Mouse (Mus musculus) bone marrow, adult 2 months (tissue): ENCODE measurements at regions not wholly inside any gene's neighbourhood (a gene's known extent, or its start where the extent isn't known, plus 50 kb on each side); places are given as distances from the start of the nearest gene placed in this dataset.

Experiments used
- H3K27ac ChIP-seq: fragments of 200-500 bp; 2 replicates; pipeline ENCODE4 v1.5.1; 2012; ENCODE audit warnings: low read depth, mild to moderate bottlenecking, control low read depth, inconsistent platforms, low read length; ENCODE audit not compliant: control insufficient read depth, poor library complexity, insufficient read depth
- H3K4me1 ChIP-seq: fragments of 200-500 bp; 2 replicates; pipeline ENCODE4 v1.6.1; 2011; ENCODE audit warnings: low read length; ENCODE audit not compliant: control insufficient read depth, insufficient read depth
- H3K4me3 ChIP-seq: fragments of 200-500 bp; replicated peaks from 2 replicates; pipeline ENCODE3; 2011; ENCODE audit warnings: mild to moderate bottlenecking, low read depth, low read length, control low read depth; ENCODE audit not compliant: control insufficient read depth
- CTCF ChIP-seq: fragments of 200-500 bp; IDR thresholded peaks from 2 replicates; pipeline ENCODE4 v1.5.1; 2011; ENCODE audit warnings: low read length, control low read depth; ENCODE audit not compliant: control insufficient read depth, insufficient read depth
- POLR2A ChIP-seq: fragments of 200-500 bp; IDR thresholded peaks from 2 replicates; pipeline ENCODE4 v1.6.1; 2011; ENCODE audit warnings: low read depth, mild to moderate bottlenecking, control low read depth, low read length, borderline replicate concordance; ENCODE audit not compliant: control insufficient read depth
- WGBS: fragments of 180-500 bp; shearing (Covaris S2); methylation state at CpG from one replicate; pipeline ENCODE4 v1.1.7; 2018; 5-methylcytosine and 5-hydroxymethylcytosine counted together

GRCm38 (mm10) chr13:47532935-47533334 lies 410.5 kb downstream of the Rnf144b start:
- TF ChIP-seq CTCF (no peak), POLR2A (no peak)
- 88% methylated on average over 1 of the region's 1 CpGs for WGBS
- H3K27ac ChIP-seq, result no peak overlapping the region
- H3K4me3 ChIP-seq, result no peak overlapping the region
- H3K4me1 ChIP-seq, result no peaks in the 10 kb centered on the region

- no peaks in the 10 kb centered on the region for H3K4me1 ChIP-seq
- TF ChIP-seq POLR2A (no peak), CTCF (no peak)
- 79% methylated on average over 2 of the region's 2 CpGs for WGBS
- no peak overlapping the region for H3K4me3 ChIP-seq
- H3K27ac ChIP-seq, result no peak overlapping the region
These were observed 414.7 kb downstream of the Rnf144b start for GRCm38 (mm10) chr13:47537156-47537555.

GRCm38 (mm10) chr13:47549626-47550025 lies 427.2 kb downstream of the Rnf144b start:
- no peak overlapping the region for H3K27ac ChIP-seq

GRCm38 (mm10) chr13:47552251-47552650 lies 429.8 kb downstream of the Rnf144b start:
- Histone ChIP-seq H3K4me1 (no peaks in the 10 kb centered on the region), H3K4me3 (no peak overlapping the region), H3K27ac (no peak overlapping the region)
- TF ChIP-seq CTCF (no peak), POLR2A (no peak)
- 77% methylated on average over 3 of the region's 3 CpGs for WGBS

More at GRCm38 (mm10) chr13:47549626-47550025, 427.2 kb downstream of the Rnf144b start:
- H3K4me3 ChIP-seq, result no peak overlapping the region
- 69% methylated on average over 6 of the region's 6 CpGs for WGBS
- TF ChIP-seq POLR2A, result no peak
- TF ChIP-seq CTCF, result no peak
- H3K4me1 ChIP-seq, result no peaks in the 10 kb centered on the region

- Histone ChIP-seq H3K4me1 (no peaks in the 10 kb centered on the region), H3K27ac (no peak overlapping the region), H3K4me3 (no peak overlapping the region)
- no peak for TF ChIP-seq POLR2A
- TF ChIP-seq CTCF, result no peak
- WGBS, result 31% methylated on average over 1 of the region's 1 CpGs
These were observed 431.7 kb downstream of the Rnf144b start for GRCm38 (mm10) chr13:47554198-47554597.

- H3K4me3 ChIP-seq, result no peak overlapping the region
- 79% methylated on average over 7 of the region's 7 CpGs for WGBS
- H3K27ac ChIP-seq, result no peak overlapping the region
- no peak for TF ChIP-seq POLR2A
- TF ChIP-seq CTCF, result no peak
- H3K4me1 ChIP-seq, result no peaks in the 10 kb centered on the region
These were observed 434.9 kb downstream of the Rnf144b start for GRCm38 (mm10) chr13:47557196-47557974.

- no peak overlapping the region for H3K4me3 ChIP-seq
- TF ChIP-seq POLR2A, result no peak
- no peak for TF ChIP-seq CTCF
- H3K27ac ChIP-seq, result no peak overlapping the region
- no peaks in the 10 kb centered on the region; the same call in 1 of the 2 replicates for H3K4me1 ChIP-seq
- WGBS, result 39% methylated on average over 8 of the region's 8 CpGs
These were observed 440.4 kb downstream of the Rnf144b start for GRCm38 (mm10) chr13:47562836-47563235.

GRCm38 (mm10) chr13:47576516-47576915 lies 454.1 kb downstream of the Rnf144b start:
- H3K4me1 ChIP-seq, result no peaks in the 10 kb centered on the region
- TF ChIP-seq POLR2A (no peak), CTCF (peak; percentile 31)
- H3K27ac ChIP-seq, result no peak overlapping the region
- no peak overlapping the region for H3K4me3 ChIP-seq
- 62% methylated on average over 3 of the region's 3 CpGs for WGBS
